Mouse (Mus musculus) MEL (cell line): Measurements from ENCODE around the gene Pcbp4. TPM values are rescaled to one million over a fixed set of nuclear protein-coding genes. Genes with fewer than 3 reads are reported as not detected.

Source experiments
- DNase-seq: peaks from one replicate; pipeline ENCODE4 v3.0.0; 2011; ENCODE audit warnings: low read depth, low spot score
- H3K27ac ChIP-seq: 2 replicates; pipeline ENCODE4 v1.5.1; 2012; ENCODE audit warnings: low read depth, mild to moderate bottlenecking, control low read depth, low read length, moderate library complexity; ENCODE audit not compliant: control insufficient read depth
- H3K27me3 ChIP-seq, 2 experiments: fragments of 150-350 bp in 1 of 2; sonication (generic) in 1 of 2; 2 replicates each; pipeline ENCODE4 v1.6.1; 2012; ENCODE audit warnings: low read length in 2 of 2, mild to moderate bottlenecking in 2 of 2, improper control_type of control experiment in 1 of 2, moderate library complexity in 1 of 2; ENCODE audit not compliant: insufficient read depth in 2 of 2, control insufficient read depth in 1 of 2
- H3K36me3 ChIP-seq, 2 experiments: 2 replicates each; pipeline ENCODE4 v1.6.1; 2012 to 2014; ENCODE audit warnings: low read length in 2 of 2, improper control_type of control experiment in 1 of 2, inconsistent platforms in 1 of 2, mild to moderate bottlenecking in 1 of 2; ENCODE audit not compliant: insufficient read depth in 2 of 2, control insufficient read depth in 1 of 2
- H3K4me1 ChIP-seq, 2 experiments: fragments of 150-350 bp in 1 of 2; sonication (generic) in 1 of 2; 2 replicates each; pipeline ENCODE4 v1.6.1; 2012; ENCODE audit warnings: low read length in 2 of 2, improper control_type of control experiment in 1 of 2, mild to moderate bottlenecking in 1 of 2; ENCODE audit not compliant: insufficient read depth in 2 of 2, control insufficient read depth in 1 of 2
- H3K4me3 ChIP-seq, 2 experiments: fragments of 150-350 bp in 1 of 2; sonication (generic) in 1 of 2; 2 replicates each; pipeline ENCODE4 v1.5.1; 2012; ENCODE audit warnings: low read depth in 2 of 2, low read length in 2 of 2, mild to moderate bottlenecking in 2 of 2, moderate library complexity in 2 of 2, control low read depth in 1 of 2, improper control_type of control experiment in 1 of 2; ENCODE audit not compliant: control insufficient read depth in 1 of 2, insufficient read depth in 1 of 2
- H3K79me2 ChIP-seq: 2 replicates; pipeline ENCODE4 v1.6.1; 2012; ENCODE audit warnings: mild to moderate bottlenecking, low read length, moderate library complexity; ENCODE audit not compliant: control insufficient read depth, poor library complexity, insufficient read depth
- H3K9ac ChIP-seq: 2 replicates; pipeline ENCODE4 v1.6.1; 2012; ENCODE audit warnings: low read depth, mild to moderate bottlenecking, control low read depth, low read length, moderate library complexity; ENCODE audit not compliant: control insufficient read depth, poor library complexity, severe bottlenecking
- H3K9me3 ChIP-seq: fragments of 150-350 bp; sonication (generic); replicated peaks from 2 replicates; pipeline ENCODE4 v1.6.1; 2012; ENCODE audit warnings: mild to moderate bottlenecking, low read length, improper control_type of control experiment, moderate library complexity; ENCODE audit not compliant: insufficient read depth
- CHD2 ChIP-seq: IDR thresholded peaks from 2 replicates; pipeline ENCODE4 v1.6.1; 2011; ENCODE audit warnings: low read length, improper control_type of control experiment
- ELF1 ChIP-seq: IDR thresholded peaks from 2 replicates; pipeline ENCODE4 v1.6.1; 2014; ENCODE audit warnings: low read depth, mild to moderate bottlenecking, inconsistent platforms, low read length, improper control_type of control experiment, moderate library complexity
- EP300 ChIP-seq, 2 experiments: IDR thresholded peaks; 2 replicates each; pipeline ENCODE4 v1.6.1; 2011; ENCODE audit warnings: improper control_type of control experiment in 2 of 2, low read length in 2 of 2, low read depth in 1 of 2, mild to moderate bottlenecking in 1 of 2
- ETS1 ChIP-seq: IDR thresholded peaks from 2 replicates; pipeline ENCODE4 v1.6.1; 2012; ENCODE audit warnings: low read depth, mild to moderate bottlenecking, inconsistent platforms, low read length, improper control_type of control experiment, moderate library complexity
- GABPA ChIP-seq: IDR thresholded peaks from 2 replicates; pipeline ENCODE4 v1.6.1; 2012; ENCODE audit warnings: low read depth, mild to moderate bottlenecking, inconsistent platforms, low read length, improper control_type of control experiment, moderate library complexity
- KAT2A ChIP-seq: conservative IDR thresholded peaks from 2 replicates; pipeline ENCODE4 v1.6.1; 2012; ENCODE audit warnings: low read depth, low read length, improper control_type of control experiment, inconsistent platforms
- MAX ChIP-seq: IDR thresholded peaks from 2 replicates; pipeline ENCODE4 v1.6.1; 2011; ENCODE audit warnings: low read length, improper control_type of control experiment
- MAZ ChIP-seq: IDR thresholded peaks from 2 replicates; pipeline ENCODE4 v1.6.1; 2012; ENCODE audit warnings: low read depth, mild to moderate bottlenecking, inconsistent platforms, low read length, improper control_type of control experiment
- MEF2A ChIP-seq: IDR thresholded peaks from 2 replicates; pipeline ENCODE4 v1.6.1; 2014; ENCODE audit warnings: low read depth, mild to moderate bottlenecking, inconsistent platforms, low read length, improper control_type of control experiment; ENCODE audit not compliant: poor library complexity, insufficient replicate concordance, severe bottlenecking; ENCODE audit errors: extremely low read depth
- MYC ChIP-seq: IDR thresholded peaks from 2 replicates; pipeline ENCODE4 v1.6.1; 2011; ENCODE audit warnings: low read depth, mild to moderate bottlenecking, low read length, improper control_type of control experiment, moderate library complexity
- NELFE ChIP-seq: IDR thresholded peaks from 2 replicates; pipeline ENCODE4 v1.6.1; 2011; ENCODE audit warnings: low read depth, low read length, improper control_type of control experiment
- NRF1 ChIP-seq: IDR thresholded peaks from 2 replicates; pipeline ENCODE4 v1.6.1; 2014; ENCODE audit warnings: low read depth, mild to moderate bottlenecking, inconsistent platforms, low read length, improper control_type of control experiment, moderate library complexity; ENCODE audit not compliant: poor library complexity, insufficient read depth, severe bottlenecking
- RAD21 ChIP-seq: IDR thresholded peaks from 2 replicates; pipeline ENCODE4 v1.6.1; 2011; ENCODE audit warnings: mild to moderate bottlenecking, low read depth, low read length, improper control_type of control experiment
- RCOR1 ChIP-seq: IDR thresholded peaks from 2 replicates; pipeline ENCODE4 v1.6.1; 2012; ENCODE audit warnings: low read depth, mild to moderate bottlenecking, inconsistent platforms, low read length, improper control_type of control experiment
- TCF12 ChIP-seq: IDR thresholded peaks from 2 replicates; pipeline ENCODE4 v1.6.1; 2014; ENCODE audit warnings: low read depth, mild to moderate bottlenecking, inconsistent platforms, low read length, improper control_type of control experiment, moderate library complexity
- USF1 ChIP-seq: IDR thresholded peaks from 2 replicates; pipeline ENCODE4 v1.6.1; 2014; ENCODE audit warnings: low read depth, mild to moderate bottlenecking, inconsistent platforms, low read length, improper control_type of control experiment, moderate library complexity
- ZC3H11A ChIP-seq: IDR thresholded peaks from 2 replicates; pipeline ENCODE4 v1.6.1; 2012; ENCODE audit warnings: low read depth, mild to moderate bottlenecking, inconsistent platforms, low read length, improper control_type of control experiment
- ZKSCAN1 ChIP-seq: IDR thresholded peaks from 2 replicates; pipeline ENCODE4 v1.6.1; 2012; ENCODE audit warnings: low read depth, mild to moderate bottlenecking, inconsistent platforms, low read length, improper control_type of control experiment, moderate library complexity
- ZMIZ1 ChIP-seq: IDR thresholded peaks from 2 replicates; pipeline ENCODE4 v1.6.1; 2012; ENCODE audit warnings: low read depth, mild to moderate bottlenecking, inconsistent platforms, low read length, improper control_type of control experiment, moderate library complexity
- polyA plus RNA-seq, 2 experiments: library from polyadenylated mRNA; stranded (reverse) in 1 of 2; unstranded in 1 of 2; fragments of >175 nt in 1 of 2; fragments of >200 nt in 1 of 2; gene quantifications; 2 replicates each; pipeline versions ENCODE4 v1.2.1 to v1.2.4; 2012; ENCODE audit warnings: low replicate concordance in 2 of 2, low read depth in 1 of 2; ENCODE audit not compliant: insufficient read length in 2 of 2, insufficient read depth in 1 of 2, missing spikeins in 1 of 2
- total RNA-seq: library from RNA; depleted of rRNA; stranded (reverse); fragments of 300-350 nt; gene quantifications from 2 replicates; pipeline ENCODE4 v1.2.3, GENCODE M21; 2012

Gene Pcbp4
- total and polyA plus RNA-seq, 3 experiments: 7.7 to 36.6 TPM; not detected in 1

DNA sequence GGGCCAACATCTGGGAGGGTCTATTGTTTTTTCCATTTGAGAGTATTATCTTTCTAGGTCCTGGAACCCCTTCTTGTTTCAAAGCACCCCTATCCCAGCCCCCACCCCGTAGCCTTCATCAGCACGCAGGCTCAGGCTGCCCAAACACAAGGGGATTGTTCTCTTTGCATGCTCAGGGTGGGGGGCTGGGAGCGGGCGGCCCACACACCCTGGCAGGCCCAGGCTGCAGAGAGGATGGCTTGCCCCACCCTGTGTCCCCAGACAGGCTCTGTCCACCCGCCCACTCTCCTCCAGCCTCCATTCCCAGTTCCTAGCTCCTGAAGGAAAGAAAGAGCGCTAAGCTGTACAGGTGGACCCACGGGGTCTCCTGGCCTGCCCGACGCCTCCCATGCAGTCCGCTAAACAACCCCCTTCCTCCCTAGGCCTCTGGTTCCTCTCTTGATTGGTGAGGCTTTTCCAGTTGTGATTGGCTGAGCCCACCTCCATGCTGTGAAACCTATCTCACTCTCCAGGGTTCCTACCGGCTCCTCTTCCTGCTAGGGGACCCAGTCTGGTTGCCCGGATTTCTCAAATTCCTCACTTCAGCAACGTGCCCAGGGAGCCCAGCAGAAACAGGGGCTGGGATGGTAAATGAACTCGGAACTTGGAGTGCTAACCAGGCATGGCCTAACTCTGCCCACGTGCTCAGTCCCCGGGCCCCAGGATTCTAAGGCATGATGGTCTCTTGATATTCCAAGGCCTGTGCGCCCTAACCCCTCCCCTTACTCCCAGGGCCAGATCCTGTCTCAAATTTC lies 2.0 kb downstream of the Pcbp4 start:
- DNase-seq: no peak
- H3K4me3 ChIP-seq: no peak overlapping the region
- no peak overlapping the region for H3K9ac ChIP-seq
- peaks cover 0 to 3% of the 10 kb centered on the region in 2 experiments; a peak in 2 of 4 replicates for H3K4me1 ChIP-seq
- no peaks in the 10 kb centered on the region for H3K27me3 ChIP-seq
- H3K27ac ChIP-seq: no peak overlapping the region
- H3K9me3 ChIP-seq: no peaks in the 10 kb centered on the region
- peaks cover 0 to 2% of the 10 kb centered on the region in 2 experiments; a peak in 2 of 4 replicates for H3K36me3 ChIP-seq
- H3K79me2 ChIP-seq: no peaks in the 10 kb centered on the region; the same call in 1 of the 2 replicates
- no peak for TF ChIP-seq ELF1
- no peak for TF ChIP-seq RCOR1
- TF ChIP-seq MYC: no peak
- TF ChIP-seq ZMIZ1: no peak
- TF ChIP-seq MAX: no peak
- no peak for TF ChIP-seq ZC3H11A
- no peak for TF ChIP-seq TCF12
- TF ChIP-seq KAT2A: no peak

DNA sequence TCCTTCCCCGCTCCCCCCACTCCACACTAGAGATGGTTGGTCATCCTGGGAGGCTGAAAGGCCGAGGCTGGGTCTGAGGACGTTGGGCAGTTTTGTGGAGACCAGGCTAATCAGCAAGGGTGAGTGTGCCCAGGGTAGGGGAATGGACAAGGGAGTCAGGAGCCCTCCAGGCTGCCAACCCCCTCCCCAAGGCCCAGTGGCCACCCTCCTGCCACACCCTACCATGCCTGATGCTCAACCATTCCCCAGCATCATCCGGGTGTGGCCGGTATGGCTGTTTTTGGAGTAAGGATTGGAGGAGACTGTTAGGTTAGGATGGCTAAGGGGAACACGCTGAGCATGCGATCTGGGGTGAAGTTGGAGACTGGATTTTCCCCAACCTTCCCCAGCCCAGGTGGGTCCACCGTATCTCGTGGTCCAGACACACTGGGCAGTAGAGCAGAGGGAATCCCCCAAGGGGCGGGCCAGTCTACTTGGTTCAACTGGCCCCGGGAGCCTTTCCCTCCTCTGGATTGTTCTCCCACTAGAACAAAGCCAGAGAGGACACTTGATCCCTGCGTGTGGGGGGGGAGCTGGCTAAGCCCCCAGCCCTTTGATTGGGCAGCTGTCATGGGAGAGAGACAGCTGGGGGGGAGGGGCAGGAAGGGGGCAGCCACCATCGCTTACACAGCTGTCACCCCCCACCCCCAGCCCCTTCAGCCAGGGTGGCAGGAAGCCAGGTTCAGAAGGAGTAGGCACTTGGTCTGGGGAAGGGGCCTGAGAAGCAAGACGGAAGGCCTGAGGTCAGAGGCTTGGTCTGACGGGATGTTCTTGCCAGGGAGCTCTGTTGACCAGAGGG lies 3.5 kb downstream of the Pcbp4 start:
- no peak overlapping the region for H3K9ac ChIP-seq
- H3K79me2 ChIP-seq: no peaks in the 10 kb centered on the region; the same call in 1 of the 2 replicates
- peaks cover 0 to 2% of the 10 kb centered on the region in 2 experiments; a peak in 2 of 4 replicates for H3K36me3 ChIP-seq
- no peak overlapping the region for H3K27ac ChIP-seq
- TF ChIP-seq RAD21: no peak
- TF ChIP-seq ZMIZ1: no peak
- TF ChIP-seq EP300 (IDR thresholded peaks at IDR 0.05; ENCODE audit: low read depth in 1 of 2, low read length in 2 of 2): no peak
- TF ChIP-seq MEF2A: no peak
- no peak for TF ChIP-seq NELFE
- TF ChIP-seq RCOR1: no peak
- TF ChIP-seq MAX: no peak
- no peak for TF ChIP-seq ZKSCAN1
- TF ChIP-seq ETS1: no peak
- TF ChIP-seq USF1: no peak
- no peak for TF ChIP-seq GABPA
- no peak for TF ChIP-seq ELF1
- no peak for TF ChIP-seq NRF1
- TF ChIP-seq CHD2: no peak
- TF ChIP-seq MAZ: no peak
- no peak overlapping the region for H3K4me3 ChIP-seq
- peaks cover 0 to 3% of the 10 kb centered on the region in 2 experiments; a peak in 2 of 4 replicates for H3K4me1 ChIP-seq
- DNase-seq: no peak
- H3K9me3 ChIP-seq: no peaks in the 10 kb centered on the region
- H3K27me3 ChIP-seq: no peaks in the 10 kb centered on the region
